Mouse (Mus musculus) kidney, embryonic 15.5 days (tissue): ENCODE data around the gene Gcm1. TPM values are rescaled to one million over a fixed set of nuclear protein-coding genes. Genes with fewer than 3 reads are reported as not detected.
A peak's percentile ranks its signal among the peaks of the same experiment; 100 is the strongest.

Experiments used
- ATAC-seq: fragments of 200-750 bp; cut with Nextera tagmentation; replicated peaks from 2 replicates; pipeline ENCODE4 v1.8.0; 2017; ENCODE audit warnings: moderate TSS enrichment; ENCODE audit not compliant: low FRiP score
- H3K27ac ChIP-seq: fragments of 300-500 bp; sonication (generic); 2 replicates; pipeline ENCODE4 v1.5.1; 2015; ENCODE audit warnings: mild to moderate bottlenecking, inconsistent platforms
- H3K27me3 ChIP-seq: fragments of 300-500 bp; sonication (generic); 2 replicates; pipeline ENCODE4 v1.6.1; 2015; ENCODE audit warnings: inconsistent platforms
- H3K36me3 ChIP-seq: fragments of 300-500 bp; sonication (generic); 2 replicates; pipeline ENCODE4 v1.6.1; 2015; ENCODE audit warnings: inconsistent platforms
- H3K4me1 ChIP-seq: fragments of 300-500 bp; sonication (generic); 2 replicates; pipeline ENCODE4 v1.6.1; 2015; ENCODE audit warnings: inconsistent platforms
- H3K4me2 ChIP-seq: fragments of 300-500 bp; sonication (generic); 2 replicates; pipeline ENCODE4 v1.6.1; 2015; ENCODE audit warnings: moderate library complexity, mild to moderate bottlenecking, inconsistent platforms
- H3K4me3 ChIP-seq: fragments of 300-500 bp; sonication (generic); replicated peaks from 2 replicates; pipeline ENCODE4 v1.5.1; 2015; ENCODE audit warnings: mild to moderate bottlenecking, inconsistent platforms
- H3K9ac ChIP-seq: fragments of 300-500 bp; sonication (generic); 2 replicates; pipeline ENCODE4 v1.6.1; 2015; ENCODE audit warnings: mild to moderate bottlenecking, inconsistent platforms
- H3K9me3 ChIP-seq: fragments of 300-500 bp; sonication (generic); replicated peaks from 2 replicates; pipeline ENCODE4 v1.6.1; 2016; ENCODE audit warnings: inconsistent platforms
- WGBS: fragments of 180-500 bp; shearing (Covaris S2); methylation state at CpG from one replicate; pipeline ENCODE4 v1.1.7; 2015; ENCODE audit warnings: mixed read lengths; 5-methylcytosine and 5-hydroxymethylcytosine counted together
- polyA plus RNA-seq: library from polyadenylated mRNA; unstranded; fragments of >200 nt; fragmentation: Nextera tagmentation; extraction: Ambion mirVana; gene quantifications from 2 replicates; pipeline ENCODE4 v1.2.1, GENCODE M21; 2015

The Gcm1 gene
- 0.55 and 1.2 TPM in 2 replicates for polyA plus RNA-seq

GRCm38 (mm10) chr9:78051677-78052076, at the start of gene Gcm1:
Gene Gcm1 (plus strand): TSS chr9:78051924.
- Histone ChIP-seq H3K4me2 (no peak within 1 kb of the TSS), H3K27ac (no peak within 1 kb of the TSS), H3K9me3 (no peaks in the 10 kb centered on the region), H3K27me3 (no peaks in the 10 kb centered on the region), H3K36me3 (no peaks in the 10 kb centered on the region), H3K9ac (no peak within 1 kb of the TSS), H3K4me3 (no peak within 1 kb of the TSS), H3K4me1 (no peaks in the 10 kb centered on the region)
- ATAC-seq = peak; percentile 64; the same call in 1 of the 2 replicates
- WGBS = 48% methylated on average over 3 of the region's 3 CpGs

GRCm38 (mm10) chr9:78003278-78003677, 48.4 kb upstream of the Gcm1 start:
- no peak for ATAC-seq

GRCm38 (mm10) chr9:78005481-78005880, 46.2 kb upstream of the Gcm1 start:
- Histone ChIP-seq H3K4me2 (no peak overlapping the region), H3K27ac (no peak overlapping the region), H3K9ac (no peak overlapping the region), H3K4me3 (no peak overlapping the region), H3K36me3 (no peaks in the 10 kb centered on the region), H3K9me3 (no peaks in the 10 kb centered on the region), H3K27me3 (no peaks in the 10 kb centered on the region), H3K4me1 (peaks cover 8% of the 10 kb centered on the region)
- ATAC-seq = no peak
- 59% methylated on average over 3 of the region's 3 CpGs for WGBS

More at GRCm38 (mm10) chr9:78003278-78003677, 48.4 kb upstream of the Gcm1 start:
- WGBS = 80% methylated on average over 2 of the region's 2 CpGs
- Histone ChIP-seq H3K27me3 (no peaks in the 10 kb centered on the region), H3K36me3 (no peaks in the 10 kb centered on the region), H3K4me1 (peaks cover 8% of the 10 kb centered on the region), H3K4me3 (no peak overlapping the region), H3K27ac (no peak overlapping the region), H3K9me3 (no peaks in the 10 kb centered on the region), H3K9ac (no peak overlapping the region), H3K4me2 (no peak overlapping the region)

DNA sequence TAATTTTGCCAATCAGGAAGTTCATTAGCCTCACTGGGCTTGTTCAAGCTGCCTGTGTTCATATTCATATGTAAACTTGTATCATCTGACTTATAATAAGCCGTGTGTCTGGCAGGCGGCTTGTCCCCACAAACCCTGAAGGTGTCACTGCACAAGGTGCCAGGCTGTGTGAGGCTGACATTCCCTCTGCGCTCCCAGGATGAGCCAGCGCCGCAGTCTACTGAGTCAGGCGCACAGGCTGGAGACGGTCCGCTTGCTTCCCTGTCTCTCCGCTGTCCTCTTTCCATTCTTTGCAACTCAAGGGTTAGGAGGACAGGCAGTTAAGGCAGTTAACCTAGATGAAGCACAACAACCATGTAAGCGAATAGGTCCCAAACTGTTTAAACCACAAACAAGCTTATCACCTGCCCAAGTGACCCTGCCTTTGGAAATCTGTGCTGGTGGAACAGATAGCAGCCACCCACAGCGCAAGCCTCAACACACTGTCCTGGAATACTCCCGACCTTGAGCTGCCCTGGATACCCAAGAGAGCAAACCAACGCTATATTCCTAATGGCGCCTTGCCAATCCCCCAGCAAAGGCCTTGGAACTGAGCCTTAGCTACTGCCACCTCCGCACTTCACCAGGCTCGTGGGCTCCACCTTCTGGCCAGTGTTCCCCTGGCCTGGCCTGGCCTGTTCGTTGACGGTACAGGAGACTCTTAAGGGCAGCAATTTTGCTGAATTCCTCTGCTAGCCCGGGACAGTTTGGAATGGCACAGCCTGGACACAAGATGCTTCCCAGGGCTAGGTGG, 45.3 kb upstream of the Gcm1 start:
- Histone ChIP-seq H3K9ac (no peak overlapping the region), H3K36me3 (no peaks in the 10 kb centered on the region), H3K27me3 (no peaks in the 10 kb centered on the region), H3K4me2 (no peak overlapping the region), H3K9me3 (no peaks in the 10 kb centered on the region), H3K4me1 (peaks cover 8% of the 10 kb centered on the region), H3K27ac (no peak overlapping the region), H3K4me3 (no peak overlapping the region)
- WGBS = 53% methylated on average over 19 of the region's 19 CpGs
- ATAC-seq = peak; percentile 85

DNA sequence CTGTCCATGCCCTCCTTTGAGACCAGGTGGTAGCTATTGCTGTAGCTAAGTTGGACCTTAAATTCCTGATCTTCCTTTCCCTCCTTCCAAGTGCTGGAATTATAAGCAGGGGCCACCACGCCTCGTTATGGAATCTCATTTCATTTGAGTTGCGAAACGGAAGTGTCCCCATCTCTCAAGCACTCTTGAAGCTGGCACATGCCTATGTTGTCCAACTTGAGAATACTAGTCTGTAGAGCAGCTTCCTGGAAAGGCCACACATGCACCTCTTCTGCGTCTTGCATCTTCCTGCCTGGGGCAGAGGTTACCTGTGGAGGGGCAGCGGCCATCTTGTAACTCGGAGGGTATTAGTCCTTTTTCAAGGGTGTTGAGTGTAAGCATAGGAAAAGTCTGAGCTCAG, 42.3 kb upstream of the Gcm1 start:
- 89% methylated on average over 7 of the region's 7 CpGs for WGBS
- no peak overlapping the region for H3K9ac ChIP-seq
- H3K27ac ChIP-seq = no peak overlapping the region
- no peaks in the 10 kb centered on the region for H3K36me3 ChIP-seq
- no peak overlapping the region for H3K4me2 ChIP-seq
- H3K4me3 ChIP-seq = no peak overlapping the region
- H3K9me3 ChIP-seq = no peaks in the 10 kb centered on the region
- no peak for ATAC-seq
- no peaks in the 10 kb centered on the region for H3K27me3 ChIP-seq
- peaks cover 8% of the 10 kb centered on the region for H3K4me1 ChIP-seq

GRCm38 (mm10) chr9:78010187-78010586, 41.5 kb upstream of the Gcm1 start:
- peaks cover 8% of the 10 kb centered on the region for H3K4me1 ChIP-seq
- H3K27ac ChIP-seq = no peak overlapping the region
- no peaks in the 10 kb centered on the region for H3K27me3 ChIP-seq
- no peaks in the 10 kb centered on the region for H3K9me3 ChIP-seq
- ATAC-seq = no peak
- H3K36me3 ChIP-seq = no peaks in the 10 kb centered on the region
- H3K4me3 ChIP-seq = no peak overlapping the region
- H3K4me2 ChIP-seq = no peak overlapping the region
- 66% methylated on average over 5 of the region's 5 CpGs for WGBS
- no peak overlapping the region for H3K9ac ChIP-seq

DNA sequence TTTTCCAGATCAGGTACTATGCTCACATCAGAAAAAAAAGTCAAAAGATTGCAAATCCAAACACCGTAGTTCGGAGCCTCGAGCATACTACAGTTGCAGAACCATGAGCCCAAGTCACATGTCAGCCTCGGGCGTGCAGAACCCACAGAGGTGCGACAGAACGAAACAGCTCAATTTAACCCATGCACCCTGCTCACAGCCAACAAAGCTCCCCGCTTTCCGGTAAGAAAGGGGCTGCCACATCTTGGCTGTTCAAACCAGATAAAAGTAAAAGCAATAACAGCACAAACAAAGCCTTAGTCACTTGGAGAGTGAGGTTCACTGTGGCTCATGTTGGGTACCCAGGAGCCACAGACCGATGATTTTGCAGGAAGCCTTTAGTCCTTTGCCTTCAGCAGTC, 41.0 kb upstream of the Gcm1 start:
- no peaks in the 10 kb centered on the region for H3K27me3 ChIP-seq
- H3K9ac ChIP-seq = no peak overlapping the region
- no peak overlapping the region for H3K4me3 ChIP-seq
- no peak overlapping the region for H3K4me2 ChIP-seq
- no peaks in the 10 kb centered on the region for H3K36me3 ChIP-seq
- 78% methylated on average over 10 of the region's 10 CpGs for WGBS
- no peak for ATAC-seq
- H3K4me1 ChIP-seq = peaks cover 9% of the 10 kb centered on the region
- no peak overlapping the region for H3K27ac ChIP-seq
- H3K9me3 ChIP-seq = no peaks in the 10 kb centered on the region

- Histone ChIP-seq H3K4me1 (peaks cover 13% of the 10 kb centered on the region), H3K36me3 (no peaks in the 10 kb centered on the region), H3K4me2 (no peak overlapping the region), H3K27ac (no peak overlapping the region), H3K4me3 (no peak overlapping the region), H3K9me3 (no peaks in the 10 kb centered on the region), H3K27me3 (peaks cover 3% of the 10 kb centered on the region; the same call in 1 of the 2 replicates), H3K9ac (no peak overlapping the region)
- WGBS = 93% methylated on average over 4 of the region's 4 CpGs
- ATAC-seq = no peak
Measured at GRCm38 (mm10) chr9:78012066-78012465, 39.7 kb upstream of the Gcm1 start.

GRCm38 (mm10) chr9:78012681-78013080, 39.0 kb upstream of the Gcm1 start:
- 87% methylated on average over 5 of the region's 5 CpGs for WGBS
- Histone ChIP-seq H3K4me1 (peaks cover 13% of the 10 kb centered on the region), H3K9ac (no peak overlapping the region), H3K4me2 (no peak overlapping the region), H3K4me3 (no peak overlapping the region), H3K27ac (no peak overlapping the region), H3K36me3 (no peaks in the 10 kb centered on the region), H3K9me3 (no peaks in the 10 kb centered on the region), H3K27me3 (peaks cover 3% of the 10 kb centered on the region; the same call in 1 of the 2 replicates)
- ATAC-seq = no peak

DNA sequence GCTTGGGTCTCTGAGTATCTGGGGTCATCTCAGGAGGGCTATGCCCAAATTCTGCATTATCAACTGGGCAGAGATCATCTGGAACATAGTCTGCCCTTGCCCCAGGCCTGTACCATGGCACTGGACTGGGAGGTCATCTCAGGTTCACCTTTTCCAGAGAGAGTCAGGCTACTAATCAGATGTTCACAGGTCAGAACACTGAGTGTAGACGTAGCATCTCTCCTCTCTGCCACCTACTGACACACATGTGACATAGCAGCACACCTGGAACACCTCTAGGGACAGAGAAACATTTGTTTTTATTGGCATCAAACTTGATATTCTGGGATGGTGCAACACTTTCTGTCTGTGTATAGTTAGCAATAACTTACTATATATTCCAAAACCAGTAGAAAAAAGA, 37.9 kb upstream of the Gcm1 start:
- WGBS = 35% methylated on average over 1 of the region's 1 CpGs
- no peak for ATAC-seq
- Histone ChIP-seq H3K9me3 (no peaks in the 10 kb centered on the region), H3K4me2 (no peak overlapping the region), H3K4me1 (peaks cover 13% of the 10 kb centered on the region), H3K4me3 (no peak overlapping the region), H3K9ac (no peak overlapping the region), H3K27ac (no peak overlapping the region), H3K36me3 (no peaks in the 10 kb centered on the region), H3K27me3 (peaks cover 3% of the 10 kb centered on the region; the same call in 1 of the 2 replicates)

DNA sequence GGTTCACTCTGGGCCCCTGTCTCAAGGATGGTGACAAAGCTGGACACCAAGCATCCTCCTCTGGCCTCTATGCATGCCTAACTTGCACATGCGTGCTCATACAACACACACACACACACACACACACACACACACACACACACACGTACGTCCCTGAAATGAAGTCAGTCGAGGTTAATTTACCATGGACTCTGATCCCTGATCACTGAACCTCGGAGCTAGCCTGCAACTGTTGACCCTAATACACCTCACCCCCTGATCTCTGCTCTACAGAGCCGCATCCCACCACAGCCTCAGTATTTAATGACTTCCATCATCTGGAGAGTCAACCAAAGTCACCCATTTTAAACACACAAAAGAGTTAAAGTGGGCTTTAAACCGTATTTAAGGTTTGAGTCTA, 35.9 kb upstream of the Gcm1 start:
- H3K27ac ChIP-seq = no peak overlapping the region
- ATAC-seq = peak; percentile 65

GRCm38 (mm10) chr9:78016288-78016687, 35.4 kb upstream of the Gcm1 start:
- H3K9me3 ChIP-seq = no peaks in the 10 kb centered on the region
- 33% methylated on average over 15 of the region's 15 CpGs for WGBS
- H3K27me3 ChIP-seq = peaks cover 3% of the 10 kb centered on the region; the same call in 1 of the 2 replicates
- no peak overlapping the region for H3K9ac ChIP-seq
- no peaks in the 10 kb centered on the region for H3K36me3 ChIP-seq
- no peak overlapping the region for H3K27ac ChIP-seq
- H3K4me1 ChIP-seq = peaks cover 21% of the 10 kb centered on the region
- H3K4me2 ChIP-seq = peak overlapping the region; percentile 30
- H3K4me3 ChIP-seq = no peak overlapping the region
- no peak for ATAC-seq

More for the DNA sequence above, 35.9 kb upstream of the Gcm1 start:
- H3K27me3 ChIP-seq = peaks cover 3% of the 10 kb centered on the region; the same call in 1 of the 2 replicates
- H3K4me3 ChIP-seq = no peak overlapping the region
- no peaks in the 10 kb centered on the region for H3K36me3 ChIP-seq
- H3K9me3 ChIP-seq = no peaks in the 10 kb centered on the region
- 0 out of 2 replicates have a peak overlapping the region, but pooled peaks have one; percentile 30 for H3K4me2 ChIP-seq
- no peak overlapping the region for H3K9ac ChIP-seq
- WGBS = 48% methylated on average over 7 of the region's 7 CpGs
- peaks cover 16% of the 10 kb centered on the region for H3K4me1 ChIP-seq
